Mouse (Mus musculus): Measurements from ENCODE around the gene Plac8.

GRCm38 (mm10) chr5:100581622-100582434 is 9.8 kb upstream of the Plac8 start:
- no peak for TF ChIP-seq CTCF (IDR thresholded peaks at IDR 0.05; ENCODE audit: low read depth, low read length)
- no peak for TF ChIP-seq EP300 (IDR thresholded peaks at IDR 0.05; ENCODE audit: insufficient read depth, low read depth, low read length)

Data from ES-Bruce4 (cell line).